Mouse (Mus musculus) large intestine, adult 2 months (tissue): ENCODE data around the gene Myh9. TPM values are rescaled to one million over a fixed set of nuclear protein-coding genes. Genes with fewer than 3 reads are reported as not detected.
"Not testable (repeated sequence)": the region's sequence is repeated elsewhere in the genome, so short reads cannot be mapped to it uniquely, and the experiment has no call there.

Experiments used
- DNase-seq: peaks from one replicate; pipeline ENCODE4 v3.0.0-alpha.2; 2012; ENCODE audit warnings: low read depth, low spot score
- WGBS: fragments of 180-500 bp; shearing (Covaris S2); methylation state at CpG from one replicate; pipeline ENCODE4 v1.1.7; 2018; 5-methylcytosine and 5-hydroxymethylcytosine counted together
- polyA plus RNA-seq: library from polyadenylated mRNA; depleted of rRNA; stranded (reverse); fragments of >200 nt; gene quantifications from 2 replicates; pipeline ENCODE4 v1.2.3, GENCODE M21; 2012

Myh9 gene
- polyA plus RNA-seq, 1 experiment = 49.7 TPM

- DNase-seq = no peak
- WGBS = 77% methylated on average over 16 of the region's 16 CpGs
Observed at GRCm38 (mm10) chr15:77844955-77845635, 3.1 kb upstream of the Myh9 start.

GRCm38 (mm10) chr15:77844048-77844447 lies 2.1 kb upstream of the Myh9 start:
- no peak for DNase-seq
- 31% methylated on average over 6 of the region's 6 CpGs for WGBS

- not testable (repeated sequence) for DNase-seq
- WGBS = 39% methylated on average over 13 of the region's 13 CpGs
Observed at GRCm38 (mm10) chr15:77843494-77844041, 1.6 kb upstream of the Myh9 start.

- 16% methylated on average over 2 of the region's 2 CpGs for WGBS
Observed at GRCm38 (mm10) chr15:77843046-77843445, 1.1 kb upstream of the Myh9 start.

GRCm38 (mm10) chr15:77841361-77842046 lies 471 bp downstream of the Myh9 start:
- DNase-seq = no peak
- whole genome bisulfite sequencing = under 1% methylated on average over 80 of the region's 80 CpGs

More at GRCm38 (mm10) chr15:77843046-77843445, 1.1 kb upstream of the Myh9 start:
- no peak for DNase-seq

- no peak for DNase-seq
Observed at GRCm38 (mm10) chr15:77840450-77841360, 1.3 kb downstream of the Myh9 start.

GRCm38 (mm10) chr15:77839529-77840286 lies 2.3 kb downstream of the Myh9 start:
- 2% methylated on average over 10 of the region's 10 CpGs for WGBS

More at GRCm38 (mm10) chr15:77840450-77841360, 1.3 kb downstream of the Myh9 start:
- WGBS = 1% methylated on average over 36 of the region's 36 CpGs

GRCm38 (mm10) chr15:77838530-77839387 lies 3.2 kb downstream of the Myh9 start:
- 10% methylated on average over 4 of the region's 4 CpGs for WGBS
- DNase-seq = no peak

More at GRCm38 (mm10) chr15:77839529-77840286, 2.3 kb downstream of the Myh9 start:
- no peak for DNase-seq

GRCm38 (mm10) chr15:77837444-77838117 lies 4.4 kb downstream of the Myh9 start:
- DNase-seq = no peak
- WGBS = 21% methylated on average over 10 of the region's 10 CpGs

- WGBS = 21% methylated on average over 6 of the region's 6 CpGs
- no peak for DNase-seq
Observed at GRCm38 (mm10) chr15:77836692-77837443, 5.1 kb downstream of the Myh9 start.

GRCm38 (mm10) chr15:77835930-77836653 lies 5.9 kb downstream of the Myh9 start:
- WGBS = 6% methylated on average over 9 of the region's 9 CpGs
- DNase-seq = no peak

GRCm38 (mm10) chr15:77834336-77835268 lies 7.4 kb downstream of the Myh9 start:
- WGBS = 24% methylated on average over 15 of the region's 15 CpGs
- no peak for DNase-seq

- DNase-seq = no peak
- WGBS = 22% methylated on average over 6 of the region's 6 CpGs
Observed at GRCm38 (mm10) chr15:77833731-77834130, 8.2 kb downstream of the Myh9 start.

GRCm38 (mm10) chr15:77833083-77833482 lies 8.9 kb downstream of the Myh9 start:
- no peak for DNase-seq

- 11% methylated on average over 7 of the region's 7 CpGs for WGBS
Observed at GRCm38 (mm10) chr15:77832458-77832904, 9.5 kb downstream of the Myh9 start.

More at GRCm38 (mm10) chr15:77832458-77832904, 9.5 kb downstream of the Myh9 start:
- DNase-seq = no peak
